Mouse (Mus musculus): ENCODE measurements around the gene Adamts4. TPM values are rescaled to one million over a fixed set of nuclear protein-coding genes. Genes with fewer than 3 reads are reported as not detected.

The Adamts4 gene
- polyA plus RNA-seq, 1 experiment from 2014 or later = 5.2 TPM

GRCm38 (mm10) chr1:171246709-171247452 is 3.3 kb upstream of the Adamts4 start:
- peak; percentile 89 for ATAC-seq (replicated peaks; ENCODE audit: insufficient number of reproducible peaks, insufficient read depth, low FRiP score, low read depth)
- Histone ChIP-seq H3K27me3 (peaks cover 3% of the 10 kb centered on the region; the same call in 1 of the 2 replicates), H3K36me3 (peaks cover 28% of the 10 kb centered on the region), H3K4me1 (replicated peaks) (peaks cover 49% of the 10 kb centered on the region), H3K27ac (peak overlapping the region; percentile 93), H3K4me3 (peak overlapping the region; percentile 70), H3K4me2 (peak overlapping the region; percentile 83), H3K9ac (peak overlapping the region; percentile 83), H3K9me3 (replicated peaks) (no peaks in the 10 kb centered on the region)
- under 1% methylated on average over 41 of the region's 41 CpGs for WGBS

DNA sequence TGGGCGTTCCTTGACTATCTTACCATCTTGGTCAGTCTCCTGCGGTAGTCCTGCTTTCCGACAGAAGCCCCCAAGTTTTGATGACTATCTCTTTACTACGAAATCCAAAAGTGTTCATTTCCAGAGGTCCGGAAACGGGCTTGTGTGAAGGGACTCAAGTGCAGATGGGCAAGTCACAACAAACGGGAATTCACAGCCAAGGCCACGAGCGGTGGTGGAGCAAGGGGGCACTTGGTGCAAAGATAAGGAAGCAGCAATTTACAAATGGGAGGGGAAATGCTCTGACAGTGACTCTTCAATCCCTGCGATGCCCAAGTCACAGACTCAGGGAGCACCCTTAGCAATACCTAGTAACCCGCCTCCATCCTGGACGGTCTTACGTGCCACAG is 2.8 kb upstream of the Adamts4 start:
- Histone ChIP-seq H3K9me3 (replicated peaks) (no peaks in the 10 kb centered on the region), H3K9ac (peak overlapping the region; percentile 52; the same call in 1 of the 2 replicates), H3K36me3 (peaks cover 23% of the 10 kb centered on the region), H3K4me1 (replicated peaks) (peaks cover 55% of the 10 kb centered on the region), H3K27ac (peak overlapping the region; percentile 93), H3K4me3 (peak overlapping the region; percentile 70), H3K4me2 (peak overlapping the region; percentile 83), H3K27me3 (peaks cover 3% of the 10 kb centered on the region; the same call in 1 of the 2 replicates)
- ATAC-seq (replicated peaks; ENCODE audit: insufficient number of reproducible peaks, insufficient read depth, low FRiP score, low read depth) = no peak
- 8% methylated on average over 13 of the region's 13 CpGs for WGBS

DNA sequence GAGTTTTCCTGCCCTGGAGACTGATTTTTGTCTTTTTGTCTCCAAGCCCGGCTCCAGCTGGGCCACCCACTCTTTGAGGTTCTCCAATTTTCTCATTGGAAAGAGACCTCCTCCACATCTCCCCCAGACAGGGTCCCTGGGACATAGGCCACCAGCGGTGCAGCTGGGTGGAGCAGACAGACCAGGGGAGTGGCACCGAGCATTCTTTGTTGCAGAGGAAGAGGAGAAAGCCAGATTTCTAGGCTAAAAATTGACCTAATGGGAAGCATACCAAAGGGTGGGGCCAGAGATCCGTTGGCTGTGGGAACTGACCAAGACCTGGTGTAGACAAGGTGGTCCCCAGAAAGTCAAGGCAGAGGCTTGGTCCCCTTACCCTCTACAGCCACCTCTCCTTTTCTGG is 2.3 kb upstream of the Adamts4 start:
- peaks cover 18% of the 10 kb centered on the region for H3K36me3 ChIP-seq
- no peaks in the 10 kb centered on the region for H3K9me3 ChIP-seq (replicated peaks)
- H3K27me3 ChIP-seq = peaks cover 3% of the 10 kb centered on the region; the same call in 1 of the 2 replicates
- no peak for ATAC-seq (replicated peaks; ENCODE audit: insufficient number of reproducible peaks, insufficient read depth, low FRiP score, low read depth)
- H3K27ac ChIP-seq = peak overlapping the region; percentile 93
- WGBS = 27% methylated on average over 4 of the region's 4 CpGs
- peak overlapping the region; percentile 83 for H3K4me2 ChIP-seq
- no peak overlapping the region for H3K9ac ChIP-seq
- H3K4me1 ChIP-seq (replicated peaks) = peaks cover 58% of the 10 kb centered on the region
- H3K4me3 ChIP-seq = peak overlapping the region; percentile 70; the same call in 1 of the 2 replicates

DNA sequence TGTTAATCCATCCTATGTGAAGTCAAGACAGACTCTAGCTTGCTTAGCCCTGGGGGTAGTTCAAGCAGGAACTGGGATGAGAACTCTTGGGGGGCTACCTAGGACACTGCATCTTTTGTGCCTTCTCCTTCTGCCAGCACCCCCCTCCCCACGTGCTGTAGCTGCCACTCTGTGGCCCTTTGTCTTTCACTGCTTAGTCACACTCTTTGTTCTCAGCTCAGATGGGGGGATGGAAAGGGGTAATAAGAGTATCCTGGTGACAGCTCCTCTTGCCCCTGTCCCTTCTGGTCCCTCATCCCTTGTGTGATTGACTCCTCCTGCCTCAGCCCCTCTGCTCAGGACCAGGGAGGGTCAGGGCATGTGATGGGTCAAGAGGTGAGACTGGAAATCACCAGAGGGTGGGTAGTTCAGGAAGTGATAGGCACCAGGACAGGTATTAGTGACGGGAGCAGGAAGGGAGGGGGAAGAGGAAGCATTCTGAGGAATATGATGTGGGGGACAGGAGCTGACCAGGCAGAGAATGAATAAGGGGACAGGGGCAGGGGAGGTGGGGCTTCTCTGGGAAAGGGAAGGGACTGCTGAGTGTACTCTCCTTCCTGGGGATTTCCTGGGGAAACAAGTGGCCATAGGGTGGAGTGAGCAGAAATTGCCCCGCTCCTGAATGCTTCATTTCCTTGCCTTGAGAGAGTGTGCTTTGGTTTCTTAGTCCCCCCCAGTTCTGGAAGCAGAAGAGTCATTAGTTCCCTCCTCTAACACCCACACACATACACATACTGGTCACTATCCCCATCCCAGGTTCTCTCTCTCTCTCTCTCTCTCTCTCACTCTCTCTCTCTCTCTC is 1.6 kb upstream of the Adamts4 start:
- Histone ChIP-seq H3K27me3 (peaks cover 3% of the 10 kb centered on the region; the same call in 1 of the 2 replicates), H3K36me3 (peaks cover 11% of the 10 kb centered on the region), H3K27ac (peak overlapping the region; percentile 93), H3K9ac (no peak overlapping the region), H3K4me2 (peak overlapping the region; percentile 83; the same call in 1 of the 2 replicates), H3K4me3 (no peak overlapping the region), H3K9me3 (replicated peaks) (no peaks in the 10 kb centered on the region), H3K4me1 (replicated peaks) (peaks cover 58% of the 10 kb centered on the region)
- 47% methylated on average over 3 of the region's 3 CpGs for whole genome bisulfite sequencing
- ATAC-seq (replicated peaks; ENCODE audit: insufficient number of reproducible peaks, insufficient read depth, low FRiP score, low read depth) = no peak

DNA sequence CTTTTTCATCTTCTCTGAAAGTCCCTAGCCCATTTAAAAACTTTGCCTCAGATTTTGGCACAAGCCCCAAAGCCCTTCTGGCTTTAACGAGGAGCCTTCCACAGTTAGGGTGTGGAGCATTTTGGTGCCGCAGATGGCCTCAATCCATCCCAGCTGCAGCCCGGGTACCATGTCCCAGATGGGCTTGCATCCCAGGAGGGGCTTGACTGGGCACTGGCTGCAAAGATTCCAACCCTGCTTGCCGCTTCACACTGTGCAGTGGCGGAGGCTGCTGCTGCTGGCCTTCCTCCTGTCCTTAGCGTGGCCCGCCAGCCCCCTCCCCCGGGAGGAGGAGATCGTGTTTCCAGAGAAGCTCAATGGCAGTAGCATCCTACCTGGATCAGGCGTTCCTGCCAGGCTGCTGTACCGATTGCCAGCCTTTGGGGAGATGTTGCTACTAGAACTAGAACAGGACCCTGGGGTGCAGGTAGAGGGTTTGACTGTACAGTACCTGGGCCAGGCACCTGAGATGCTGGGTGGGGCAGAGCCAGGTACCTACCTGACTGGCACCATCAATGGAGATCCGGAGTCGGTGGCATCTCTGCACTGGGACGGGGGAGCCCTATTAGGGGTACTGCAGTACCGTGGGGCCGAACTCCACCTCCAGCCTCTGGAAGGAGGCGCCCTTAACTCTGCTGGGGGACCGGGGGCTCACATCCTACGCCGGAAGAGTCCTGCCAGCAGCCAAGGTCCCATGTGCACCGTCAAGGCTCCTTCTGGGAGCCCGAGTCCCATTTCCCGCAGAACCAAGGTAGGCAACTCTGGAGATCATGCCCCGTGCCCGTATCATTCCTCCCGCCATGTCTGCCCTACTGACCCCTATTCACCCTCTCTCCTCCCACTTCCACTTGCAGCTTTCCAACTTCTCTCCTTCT is 716 bp downstream of the Adamts4 start, which contains the start of gene Ndufs2:
Gene Ndufs2 (minus strand): TSS at position 709 of the 914 bp plus-strand sequence.
- H3K9ac ChIP-seq = peak within 1 kb of the TSS; percentile 43
- peak within 1 kb of the TSS; percentile 77 for H3K27ac ChIP-seq
- peaks cover 3% of the 10 kb centered on the region; the same call in 1 of the 2 replicates for H3K27me3 ChIP-seq
- peaks cover 48% of the 10 kb centered on the region for H3K4me1 ChIP-seq (replicated peaks)
- no peaks in the 10 kb centered on the region for H3K9me3 ChIP-seq (replicated peaks)
- no peaks in the 10 kb centered on the region for H3K36me3 ChIP-seq
- H3K4me2 ChIP-seq = peak within 1 kb of the TSS; percentile 63
- 22% methylated on average over 26 of the region's 26 CpGs for WGBS
- ATAC-seq (replicated peaks; ENCODE audit: insufficient number of reproducible peaks, insufficient read depth, low FRiP score, low read depth) = no peak
- peak within 1 kb of the TSS; percentile 42 for H3K4me3 ChIP-seq

DNA sequence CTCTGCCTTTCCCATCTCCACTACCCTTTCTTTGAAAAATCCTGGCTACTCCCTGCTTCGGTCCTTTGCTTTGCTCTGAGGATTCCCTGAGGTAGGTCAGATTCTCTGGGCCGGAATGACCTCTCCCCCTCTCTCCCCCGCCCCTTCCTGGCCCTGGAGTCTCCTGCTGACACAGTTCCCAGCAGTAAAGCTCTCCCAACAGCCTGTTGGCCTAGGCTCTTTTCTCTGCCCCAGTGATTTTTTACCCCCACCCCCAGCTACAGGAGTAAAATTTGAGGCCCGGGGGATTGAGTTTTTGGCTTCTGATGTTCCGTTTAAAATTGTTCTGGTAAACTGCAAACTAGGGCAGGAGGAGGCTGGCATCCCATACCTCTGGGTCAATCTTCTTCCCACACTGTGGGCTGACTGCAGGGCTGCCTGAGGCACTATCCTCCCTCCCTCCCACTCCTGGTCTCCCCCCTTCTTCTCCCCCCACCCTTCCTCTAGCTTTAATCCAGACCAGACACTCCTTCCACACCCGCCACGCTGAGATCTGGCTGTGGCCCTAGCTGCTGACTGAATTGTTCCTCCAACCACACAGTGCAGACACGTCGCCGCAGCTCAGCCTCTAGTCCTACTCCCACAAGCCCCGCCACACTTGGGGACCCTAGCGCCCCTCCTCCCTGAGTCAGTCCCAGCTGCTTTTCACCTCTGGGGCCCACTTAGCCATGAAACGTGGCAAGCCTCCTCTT is 1.5 kb downstream of the Adamts4 start:
- H3K4me2 ChIP-seq = peak overlapping the region; percentile 63
- 20% methylated on average over 13 of the region's 13 CpGs for WGBS
- peaks cover 44% of the 10 kb centered on the region for H3K4me1 ChIP-seq (replicated peaks)
- ATAC-seq (replicated peaks; ENCODE audit: insufficient number of reproducible peaks, insufficient read depth, low FRiP score, low read depth) = peak; percentile 27; the same call in 1 of the 2 replicates
- peak overlapping the region; percentile 77 for H3K27ac ChIP-seq
- peak overlapping the region; percentile 42 for H3K4me3 ChIP-seq
- H3K27me3 ChIP-seq = peaks cover 3% of the 10 kb centered on the region; the same call in 1 of the 2 replicates
- no peaks in the 10 kb centered on the region for H3K9me3 ChIP-seq (replicated peaks)
- peak overlapping the region; percentile 43 for H3K9ac ChIP-seq
- no peaks in the 10 kb centered on the region for H3K36me3 ChIP-seq

DNA sequence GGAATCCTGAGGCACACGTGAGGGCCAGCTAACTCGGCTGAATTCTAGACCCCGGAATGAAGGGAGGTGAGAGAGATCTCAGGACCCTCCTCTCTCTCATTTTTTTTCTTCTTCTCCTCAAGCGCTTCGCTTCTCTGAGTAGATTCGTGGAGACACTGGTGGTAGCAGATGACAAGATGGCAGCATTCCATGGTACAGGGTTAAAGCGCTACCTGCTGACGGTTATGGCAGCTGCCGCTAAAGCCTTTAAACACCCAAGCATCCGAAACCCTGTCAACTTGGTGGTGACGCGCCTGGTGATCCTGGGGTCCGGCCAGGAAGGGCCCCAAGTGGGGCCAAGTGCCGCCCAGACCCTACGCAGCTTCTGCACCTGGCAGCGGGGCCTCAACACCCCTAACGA is 2.2 kb downstream of the Adamts4 start:
- Histone ChIP-seq H3K27ac (peak overlapping the region; percentile 77), H3K4me2 (peak overlapping the region; percentile 63), H3K27me3 (peaks cover 3% of the 10 kb centered on the region; the same call in 1 of the 2 replicates), H3K36me3 (no peaks in the 10 kb centered on the region), H3K4me3 (peak overlapping the region; percentile 42), H3K9me3 (replicated peaks) (no peaks in the 10 kb centered on the region), H3K9ac (peak overlapping the region; percentile 43), H3K4me1 (replicated peaks) (peaks cover 42% of the 10 kb centered on the region)
- no peak for ATAC-seq (replicated peaks; ENCODE audit: insufficient number of reproducible peaks, insufficient read depth, low FRiP score, low read depth)
- 58% methylated on average over 17 of the region's 17 CpGs for WGBS

GRCm38 (mm10) chr1:171256095-171256818 is 6.0 kb downstream of the Adamts4 start:
- no peak overlapping the region for H3K9ac ChIP-seq
- H3K4me1 ChIP-seq (replicated peaks) = peaks cover 24% of the 10 kb centered on the region
- H3K4me3 ChIP-seq = no peak overlapping the region
- no peaks in the 10 kb centered on the region for H3K27me3 ChIP-seq
- ATAC-seq (replicated peaks; ENCODE audit: insufficient number of reproducible peaks, insufficient read depth, low FRiP score, low read depth) = no peak
- no peaks in the 10 kb centered on the region for H3K9me3 ChIP-seq (replicated peaks)
- 85% methylated on average over 24 of the region's 24 CpGs for WGBS
- no peak overlapping the region for H3K27ac ChIP-seq
- H3K36me3 ChIP-seq = no peaks in the 10 kb centered on the region; the same call in 1 of the 2 replicates
- H3K4me2 ChIP-seq = no peak overlapping the region

DNA sequence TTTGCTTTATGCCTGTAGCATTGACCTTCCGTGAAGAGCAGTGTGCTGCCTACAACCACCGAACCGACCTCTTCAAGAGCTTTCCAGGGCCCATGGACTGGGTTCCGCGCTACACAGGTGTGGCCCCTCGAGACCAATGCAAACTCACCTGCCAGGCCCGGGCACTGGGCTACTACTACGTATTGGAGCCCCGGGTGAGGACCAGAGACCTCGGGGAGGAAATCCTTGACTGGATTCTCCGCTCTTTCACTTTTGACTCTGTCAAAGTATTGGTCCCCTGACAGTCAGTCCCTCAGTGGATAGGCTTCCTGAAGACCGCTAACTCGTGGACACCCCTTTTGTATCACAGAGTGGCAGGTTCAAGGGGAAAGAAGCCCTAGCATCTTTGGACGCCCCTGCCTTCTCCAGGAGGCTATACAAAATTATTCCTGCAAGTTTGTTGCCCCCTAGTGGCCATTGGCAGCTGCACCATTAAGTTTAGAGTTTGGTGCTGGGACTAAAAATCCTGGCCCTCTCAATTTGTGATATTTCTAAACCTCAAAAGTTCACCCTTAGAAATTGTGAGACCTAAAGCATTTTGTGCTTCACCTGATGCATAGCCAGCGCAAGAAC is 6.8 kb downstream of the Adamts4 start:
- Histone ChIP-seq H3K4me2 (no peak overlapping the region), H3K4me1 (replicated peaks) (peaks cover 18% of the 10 kb centered on the region), H3K4me3 (no peak overlapping the region), H3K36me3 (no peaks in the 10 kb centered on the region; the same call in 1 of the 2 replicates), H3K27ac (no peak overlapping the region), H3K27me3 (no peaks in the 10 kb centered on the region), H3K9me3 (replicated peaks) (no peaks in the 10 kb centered on the region), H3K9ac (no peak overlapping the region)
- WGBS = 53% methylated on average over 15 of the region's 15 CpGs
- no peak for ATAC-seq (replicated peaks; ENCODE audit: insufficient number of reproducible peaks, insufficient read depth, low FRiP score, low read depth)
